8 mouse cellular contexts compared by ENCODE assay signal in the genomic region with DNA sequence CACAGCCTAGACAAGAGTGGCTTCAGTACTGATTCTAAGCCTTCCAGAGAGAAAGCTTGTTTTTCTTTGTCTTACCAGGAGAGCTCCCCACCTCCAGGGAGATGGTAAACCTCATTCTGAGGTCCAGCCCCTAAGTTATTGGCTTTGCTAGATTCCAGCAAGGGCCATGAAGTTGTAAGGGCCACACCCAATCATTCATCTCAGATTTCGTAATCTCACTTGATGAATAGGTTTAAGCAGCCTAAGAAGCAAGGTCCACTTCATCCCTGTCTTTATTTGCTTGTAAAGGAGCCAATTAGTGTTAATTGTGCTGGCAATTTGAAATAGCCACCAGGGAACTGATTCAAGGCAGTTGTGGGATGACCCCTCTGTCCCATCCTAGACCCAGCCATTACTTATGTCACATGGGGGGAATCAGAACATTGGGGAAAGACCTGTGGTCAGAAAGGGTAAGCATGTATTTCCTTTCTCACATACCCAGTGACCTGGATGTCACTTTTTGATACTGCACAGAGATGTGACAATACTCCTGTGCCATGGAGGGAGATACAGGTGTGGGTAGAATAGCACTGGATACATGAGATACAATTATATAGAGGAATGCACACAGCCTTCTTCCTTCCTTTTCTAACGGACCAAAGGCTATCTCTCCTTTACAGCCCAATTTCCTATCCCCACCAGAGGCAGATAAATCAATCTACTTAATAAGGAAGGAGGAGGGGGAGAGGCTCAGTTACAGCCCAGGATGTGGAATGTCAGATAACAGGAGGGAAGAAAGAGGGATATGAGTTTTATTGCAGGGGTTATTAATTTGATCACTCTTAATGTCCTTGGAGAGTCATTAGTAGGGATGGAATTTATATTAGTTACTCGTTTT. TPM values are rescaled to one million over a fixed set of nuclear protein-coding genes. Genes with fewer than 3 reads are reported as not detected.
DNase-seq lines count a peak whose midpoint lies in the region; ATAC-seq and TF ChIP-seq lines count a peak whose summit lies in the region.

No protein-coding gene starts in this region.

- H3K4me3 ChIP-seq in heart, adult 2 months: peak overlapping the region; percentile 97
- H3K4me3 ChIP-seq in limb, embryonic 11.5 days (ENCODE audit: low read depth, low read length): 0 out of 2 replicates have a peak overlapping the region, but pooled peaks have one; percentile 96
- H3K4me3 ChIP-seq in neural tube, embryonic 15.5 days (replicated peaks): no peak overlapping the region; the same call in 1 of the 2 replicates

- no peaks in the 10 kb centered on the region; the same call in 1 of the 2 replicates for H3K79me2 ChIP-seq in heart, adult 2 months (replicated peaks; ENCODE audit: control insufficient read depth, insufficient read depth, low read length)

- H3K9me3 ChIP-seq in limb, embryonic 11.5 days (ENCODE audit: control insufficient read depth, low read length): no peaks in the 10 kb centered on the region
- H3K9me3 ChIP-seq in neural tube, embryonic 15.5 days (replicated peaks): no peaks in the 10 kb centered on the region

- TF ChIP-seq POLR2A in heart, adult 2 months (IDR thresholded peaks at IDR 0.05; ENCODE audit: insufficient read depth, low read depth, low read length): no peak

- no peak for TF ChIP-seq EP300 in heart, adult 2 months (IDR thresholded peaks at IDR 0.05; ENCODE audit: insufficient read depth, low read depth, low read length)

- 43% methylated on average over 3 of the region's 3 CpGs for WGBS in heart, adult 2 months
- 20% methylated on average over 3 of the region's 3 CpGs for WGBS in limb, embryonic 11.5 days
- WGBS in neural tube, embryonic 15.5 days: 23% methylated on average over 3 of the region's 3 CpGs

- no peak for ATAC-seq in limb, embryonic 11.5 days (ENCODE audit: insufficient number of reproducible peaks, low FRiP score, low TSS enrichment, low read depth)
- ATAC-seq in neural tube, embryonic 15.5 days (ENCODE audit: low FRiP score): no peak

- peak overlapping the region; percentile 61 for H3K4me2 ChIP-seq in limb, embryonic 11.5 days (ENCODE audit: low read depth, severe bottlenecking)
- peak overlapping the region; percentile 77 for H3K4me2 ChIP-seq in neural tube, embryonic 15.5 days

- TF ChIP-seq CTCF in heart, adult 2 months (IDR thresholded peaks at IDR 0.05): no peak

- intact Hi-C loops in heart, adult 2 months (cut with DNase I): no loop called here
- intact Hi-C loops in left cerebral cortex, postnatal 10 days (cut with DNase I): loop anchor here (10.0 kb wide), 1 partner anchor 73 kb away; no protein-coding TSS in a partner anchor

- peaks cover 12% of the 10 kb centered on the region for H3K4me1 ChIP-seq in heart, adult 2 months (ENCODE audit: control insufficient read depth, insufficient read depth, low read length)
- H3K4me1 ChIP-seq in limb, embryonic 11.5 days (ENCODE audit: control insufficient read depth, insufficient read depth, low read length): peaks cover 26% of the 10 kb centered on the region
- H3K4me1 ChIP-seq in neural tube, embryonic 15.5 days: peaks cover 44% of the 10 kb centered on the region

- H3K27me3 ChIP-seq in heart, adult 2 months (ENCODE audit: control insufficient read depth, insufficient read depth, low read length): no peaks in the 10 kb centered on the region
- no peaks in the 10 kb centered on the region for H3K27me3 ChIP-seq in limb, embryonic 11.5 days (ENCODE audit: control insufficient read depth, insufficient read depth, low read length)
- H3K27me3 ChIP-seq in neural tube, embryonic 15.5 days (replicated peaks): no peaks in the 10 kb centered on the region

- no peak overlapping the region; the same call in 1 of the 2 replicates for H3K9ac ChIP-seq in heart, adult 2 months (ENCODE audit: low read depth, low read length)
- H3K9ac ChIP-seq in limb, embryonic 11.5 days (ENCODE audit: low read length): no peak overlapping the region
- H3K9ac ChIP-seq in neural tube, embryonic 15.5 days (replicated peaks): no peak overlapping the region

- H3K27ac ChIP-seq in heart, adult 2 months: peak overlapping the region; percentile 98
- no peak overlapping the region for H3K27ac ChIP-seq in limb, embryonic 11.5 days (replicated peaks; ENCODE audit: low read depth, low read length)
- no peak overlapping the region for H3K27ac ChIP-seq in neural tube, embryonic 15.5 days (replicated peaks)

- no peaks in the 10 kb centered on the region for H3K36me3 ChIP-seq in heart, adult 2 months (ENCODE audit: control insufficient read depth, insufficient read depth, low read length)
- H3K36me3 ChIP-seq in limb, embryonic 11.5 days (ENCODE audit: control insufficient read depth, insufficient read depth, low read length): no peaks in the 10 kb centered on the region
- H3K36me3 ChIP-seq in neural tube, embryonic 15.5 days: no peaks in the 10 kb centered on the region

- no peak for DNase-seq in heart, adult 2 months
- no peak for DNase-seq in heart, adult 18-20 months
- peak; percentile 18 for DNase-seq in retina, embryonic 14.5 days (ENCODE audit: low spot score)
- DNase-seq in retina, postnatal 1 day: no peak
- DNase-seq in limb, embryonic 11.5 days (ENCODE audit: low spot score): no peak
- no peak for DNase-seq in left cerebral cortex, postnatal 10 days (ENCODE audit: extremely low spot score in 1 of 2, low spot score in 2 of 2)
- no peak for DNase-seq in adrenal gland, adult 8-10 months

RNA-seq across cellular contexts. Expression of gene Pafah1b2, which starts 1.2 kb away (rescaled TPM):
- 10 to 100 TPM; 46.0 to 49.0 TPM for total RNA-seq in heart, adult 2 months (2021)
- polyA plus RNA-seq in heart, adult 2 months (2012; rRNA removed): 17.1 and 28.8 TPM in 2 replicates
- total RNA-seq in heart, adult 18-20 months (2021): 10 to 100 TPM; 52.3 to 58.0 TPM
- 219 and 224 TPM in 2 replicates for polyA plus RNA-seq in limb, embryonic 11.5 days (2014; fragmentation: Nextera tagmentation; extraction: Ambion mirVana)
- polyA plus RNA-seq in neural tube, embryonic 15.5 days (2015; fragmentation: Nextera tagmentation; extraction: Ambion mirVana): 250 and 251 TPM in 2 replicates
- 100 to 1,000 TPM; 223 to 224 TPM for total RNA-seq in left cerebral cortex, postnatal 10 days (2021)
- total RNA-seq in adrenal gland, adult 8-10 months (2022): 100 to 1,000 TPM; 154 to 180 (median 171) TPM

RNA-seq across cellular contexts. Expression of gene Sik3, which starts 1.3 kb away (rescaled TPM):
- total RNA-seq in heart, adult 2 months (2021): 10 to 100 TPM; 62.1 to 81.1 TPM
- 30.7 and 32.1 TPM in 2 replicates for polyA plus RNA-seq in heart, adult 2 months (2012; rRNA removed)
- 10 to 100 TPM; 67.9 to 69.1 TPM for total RNA-seq in heart, adult 18-20 months (2021)
- 10.6 and 10.8 TPM in 2 replicates for polyA plus RNA-seq in limb, embryonic 11.5 days (2014; fragmentation: Nextera tagmentation; extraction: Ambion mirVana)
- 9.5 and 9.9 TPM in 2 replicates for polyA plus RNA-seq in neural tube, embryonic 15.5 days (2015; fragmentation: Nextera tagmentation; extraction: Ambion mirVana)
- total RNA-seq in left cerebral cortex, postnatal 10 days (2021): 10 to 100 TPM; 77.0 to 82.3 TPM
- total RNA-seq in adrenal gland, adult 8-10 months (2022): 10 to 100 TPM; 66.2 to 77.3 (median 70.0) TPM

RNA-seq across cellular contexts. Expression of gene Sidt2, which starts 56.3 kb away (rescaled TPM):
- 10 to 100 TPM; 71.6 to 81.7 TPM for total RNA-seq in heart, adult 2 months (2021)
- polyA plus RNA-seq in heart, adult 2 months (2012; rRNA removed): 216 and 414 TPM in 2 replicates
- 10 to 100 TPM; 57.6 to 67.8 TPM for total RNA-seq in heart, adult 18-20 months (2021)
- polyA plus RNA-seq in limb, embryonic 11.5 days (2014; fragmentation: Nextera tagmentation; extraction: Ambion mirVana): 24.3 and 26.6 TPM in 2 replicates
- polyA plus RNA-seq in neural tube, embryonic 15.5 days (2015; fragmentation: Nextera tagmentation; extraction: Ambion mirVana): 49.2 and 55.1 TPM in 2 replicates
- total RNA-seq in left cerebral cortex, postnatal 10 days (2021): 100 to 1,000 TPM; 104 to 115 TPM
- 100 to 1,000 TPM; 180 to 380 (median 226) TPM for total RNA-seq in adrenal gland, adult 8-10 months (2022)
